Mouse (Mus musculus): ENCODE measurements at regions not wholly inside any gene's neighbourhood (a gene's known extent, or its start where the extent isn't known, plus 50 kb on each side); places are given as distances from the start of the nearest gene placed in this dataset.

- no peak for DNase-seq
Observed at GRCm38 (mm10) chr2:163138688-163139385, 51.2 kb upstream of the Gtsf1l start.

- no peak for DNase-seq
Observed at GRCm38 (mm10) chr2:163142762-163143388, 55.2 kb upstream of the Gtsf1l start.

- no peak for DNase-seq
Observed at GRCm38 (mm10) chr2:163143413-163143812, 55.8 kb upstream of the Gtsf1l start.

- DNase-seq = no peak
Observed at GRCm38 (mm10) chr2:163146001-163146400, 56.9 kb upstream of the Tox2 start.

GRCm38 (mm10) chr2:163146481-163146880, 56.4 kb upstream of the Tox2 start:
- no peak for DNase-seq

- DNase-seq = no peak
Observed at GRCm38 (mm10) chr2:163147381-163147780, 55.5 kb upstream of the Tox2 start.

- no peak for DNase-seq
Observed at GRCm38 (mm10) chr2:163151016-163151415, 51.9 kb upstream of the Tox2 start.

- DNase-seq = peak; percentile 27
Observed at GRCm38 (mm10) chr2:163152340-163153033, 50.4 kb upstream of the Tox2 start.

Measured in lung, postnatal 10 days (tissue).